Mouse (Mus musculus): Measurements from ENCODE around the gene Sephs2. TPM values are rescaled to one million over a fixed set of nuclear protein-coding genes. Genes with fewer than 3 reads are reported as not detected.
A peak's percentile ranks its signal among the peaks of the same experiment; 100 is the strongest.
"Not testable (repeated sequence)": the region's sequence is repeated elsewhere in the genome, so short reads cannot be mapped to it uniquely, and the experiment has no call there.

Sephs2 gene
- polyA plus RNA-seq, 1 experiment from 2014 or later = 712 TPM

- H3K4me3 ChIP-seq (ENCODE audit: low read depth, low read length) = no peak overlapping the region
- 54% methylated on average over 2 of the region's 2 CpGs for WGBS (ENCODE audit: insufficient replicate concordance)
- H3K9ac ChIP-seq (replicated peaks) = no peak overlapping the region
- no peak for ATAC-seq
- H3K4me1 ChIP-seq (ENCODE audit: insufficient read depth) = peaks cover 41% of the 10 kb centered on the region
- DNase-seq = no peak
- no peak overlapping the region for H3K27ac ChIP-seq (ENCODE audit: low read depth)
- no peak overlapping the region for H3K4me2 ChIP-seq (ENCODE audit: low read depth, low read length)
- TF ChIP-seq EP300 (IDR thresholded peaks at IDR 0.05; ENCODE audit: low read depth) (no peak), CTCF (IDR thresholded peaks at IDR 0.05; ENCODE audit: low read depth) (no peak)
- no peaks in the 10 kb centered on the region for H3K27me3 ChIP-seq (ENCODE audit: insufficient read depth, low read length)
- H3K36me3 ChIP-seq (replicated peaks; ENCODE audit: insufficient read depth, low read length) = peaks cover 5% of the 10 kb centered on the region
- no peaks in the 10 kb centered on the region for H3K9me3 ChIP-seq (ENCODE audit: low read length)
Observed at GRCm38 (mm10) chr7:127255965-127256364, 17.9 kb downstream of the Sephs2 start.

DNA sequence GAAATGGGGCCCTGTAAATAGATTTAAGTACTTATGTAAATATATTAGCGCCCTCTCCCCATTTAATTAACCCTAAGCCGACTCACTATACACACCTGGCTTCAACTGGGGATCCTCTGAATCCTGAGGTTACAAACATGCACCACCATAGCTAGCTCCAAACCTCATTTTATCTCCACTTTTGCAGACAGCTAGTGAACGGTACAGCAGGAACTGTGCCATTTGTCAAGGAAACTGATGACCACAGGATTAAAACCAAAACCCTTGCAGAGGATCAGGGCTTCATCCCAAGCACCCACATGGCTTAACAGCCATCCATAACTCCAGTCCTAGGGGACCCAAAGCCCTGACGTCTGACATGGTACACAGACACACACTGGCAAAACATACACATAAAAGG, 18.8 kb downstream of the Sephs2 start:
- TF ChIP-seq EP300 (IDR thresholded peaks at IDR 0.05; ENCODE audit: low read depth) (no peak), CTCF (IDR thresholded peaks at IDR 0.05; ENCODE audit: low read depth) (no peak)
- H3K36me3 ChIP-seq (replicated peaks; ENCODE audit: insufficient read depth, low read length) = peaks cover 8% of the 10 kb centered on the region
- peak overlapping the region; percentile 78 for H3K27ac ChIP-seq (ENCODE audit: low read depth)
- 15% methylated on average over 4 of the region's 4 CpGs for WGBS (ENCODE audit: insufficient replicate concordance)
- DNase-seq = no peak
- H3K9ac ChIP-seq (replicated peaks) = peak overlapping the region; percentile 65
- H3K27me3 ChIP-seq (ENCODE audit: insufficient read depth, low read length) = no peaks in the 10 kb centered on the region
- H3K9me3 ChIP-seq (ENCODE audit: low read length) = no peaks in the 10 kb centered on the region
- H3K4me1 ChIP-seq (ENCODE audit: insufficient read depth) = peaks cover 39% of the 10 kb centered on the region
- peak overlapping the region; percentile 68 for H3K4me3 ChIP-seq (ENCODE audit: low read depth, low read length)
- ATAC-seq = no peak
- H3K4me2 ChIP-seq (ENCODE audit: low read depth, low read length) = peak overlapping the region; percentile 96

- Histone ChIP-seq H3K4me2 (ENCODE audit: low read depth, low read length) (peak overlapping the region; percentile 96), H3K4me3 (ENCODE audit: low read depth, low read length) (peak overlapping the region; percentile 68), H3K9ac (replicated peaks) (peak overlapping the region; percentile 65), H3K27me3 (ENCODE audit: insufficient read depth, low read length) (no peaks in the 10 kb centered on the region), H3K4me1 (ENCODE audit: insufficient read depth) (peaks cover 31% of the 10 kb centered on the region), H3K36me3 (replicated peaks; ENCODE audit: insufficient read depth, low read length) (peaks cover 15% of the 10 kb centered on the region), H3K9me3 (ENCODE audit: low read length) (no peaks in the 10 kb centered on the region), H3K27ac (ENCODE audit: low read depth) (peak overlapping the region; percentile 78)
- under 1% methylated on average over 135 of the region's 136 CpGs for WGBS (ENCODE audit: insufficient replicate concordance)
- ATAC-seq = peak; percentile 92
- DNase-seq = peak; percentile 95
- TF ChIP-seq EP300 (IDR thresholded peaks at IDR 0.05; ENCODE audit: low read depth) (no peak), CTCF (IDR thresholded peaks at IDR 0.05; ENCODE audit: low read depth) (no peak)
Observed at GRCm38 (mm10) chr7:127253821-127254769, 19.8 kb downstream of the Sephs2 start.

- H3K4me2 ChIP-seq (ENCODE audit: low read depth, low read length) = peak overlapping the region; percentile 96
- H3K4me3 ChIP-seq (ENCODE audit: low read depth, low read length) = peak overlapping the region; percentile 68
- no peak for ATAC-seq
- no peaks in the 10 kb centered on the region for H3K27me3 ChIP-seq (ENCODE audit: insufficient read depth, low read length)
- H3K36me3 ChIP-seq (replicated peaks; ENCODE audit: insufficient read depth, low read length) = peaks cover 15% of the 10 kb centered on the region
- peak overlapping the region; percentile 78; the same call in 1 of the 2 replicates for H3K27ac ChIP-seq (ENCODE audit: low read depth)
- WGBS (ENCODE audit: insufficient replicate concordance) = 70% methylated on average over 6 of the region's 6 CpGs
- no peaks in the 10 kb centered on the region for H3K9me3 ChIP-seq (ENCODE audit: low read length)
- peak overlapping the region; percentile 65 for H3K9ac ChIP-seq (replicated peaks)
- TF ChIP-seq CTCF (IDR thresholded peaks at IDR 0.05; ENCODE audit: low read depth) (no peak), EP300 (IDR thresholded peaks at IDR 0.05; ENCODE audit: low read depth) (no peak)
- no peak for DNase-seq
- peaks cover 29% of the 10 kb centered on the region for H3K4me1 ChIP-seq (ENCODE audit: insufficient read depth)
Observed at GRCm38 (mm10) chr7:127253341-127253740, 20.5 kb downstream of the Sephs2 start.

GRCm38 (mm10) chr7:127252414-127252813, 21.4 kb downstream of the Sephs2 start:
- DNase-seq = no peak
- WGBS (ENCODE audit: insufficient replicate concordance) = 69% methylated on average over 2 of the region's 2 CpGs
- H3K27ac ChIP-seq (ENCODE audit: low read depth) = peak overlapping the region; percentile 30; the same call in 1 of the 2 replicates

DNA sequence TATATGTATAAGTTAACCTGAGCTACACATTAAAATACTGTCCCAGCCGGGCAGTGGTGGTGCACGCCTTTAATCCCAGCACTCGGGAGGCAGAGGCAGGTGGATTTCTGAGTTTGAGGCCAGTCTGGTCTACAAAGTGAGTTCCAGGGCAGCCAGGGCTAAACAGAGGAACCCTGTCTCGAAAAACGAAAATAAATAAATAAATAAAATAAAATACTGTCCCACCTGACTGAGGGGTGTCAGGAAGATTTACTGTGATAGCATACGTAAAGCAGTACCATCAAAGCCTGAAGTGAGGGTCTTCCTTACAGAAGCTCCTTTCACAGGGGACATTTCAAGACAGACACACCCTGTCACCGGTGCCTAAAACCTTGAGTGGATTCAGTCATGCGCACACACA, 23.3 kb downstream of the Sephs2 start:
- not testable (repeated sequence) for H3K9me3 ChIP-seq (ENCODE audit: low read length); H3K4me3 ChIP-seq (ENCODE audit: low read depth, low read length); H3K4me2 ChIP-seq (ENCODE audit: low read depth, low read length); H3K9ac ChIP-seq (replicated peaks); DNase-seq; H3K27me3 ChIP-seq (ENCODE audit: insufficient read depth, low read length); ATAC-seq; H3K27ac ChIP-seq (ENCODE audit: low read depth); H3K36me3 ChIP-seq (replicated peaks; ENCODE audit: insufficient read depth, low read length)
- 82% methylated on average over 8 of the region's 8 CpGs for WGBS (ENCODE audit: insufficient replicate concordance)
- H3K4me1 ChIP-seq (ENCODE audit: insufficient read depth) = peaks cover 28% of the 10 kb centered on the region

More at GRCm38 (mm10) chr7:127252414-127252813, 21.4 kb downstream of the Sephs2 start:
- H3K4me2 ChIP-seq (ENCODE audit: low read depth, low read length) = no peak overlapping the region
- no peak for TF ChIP-seq EP300 (IDR thresholded peaks at IDR 0.05; ENCODE audit: low read depth)
- peak; percentile 76 for TF ChIP-seq CTCF (IDR thresholded peaks at IDR 0.05; ENCODE audit: low read depth)
- H3K9ac ChIP-seq (replicated peaks) = no peak overlapping the region
- H3K9me3 ChIP-seq (ENCODE audit: low read length) = no peaks in the 10 kb centered on the region
- H3K4me1 ChIP-seq (ENCODE audit: insufficient read depth) = peaks cover 29% of the 10 kb centered on the region
- H3K4me3 ChIP-seq (ENCODE audit: low read depth, low read length) = no peak overlapping the region
- no peaks in the 10 kb centered on the region for H3K27me3 ChIP-seq (ENCODE audit: insufficient read depth, low read length)
- peaks cover 15% of the 10 kb centered on the region for H3K36me3 ChIP-seq (replicated peaks; ENCODE audit: insufficient read depth, low read length)
- ATAC-seq = no peak

Data from liver, postnatal 0 days (tissue).